Mouse (Mus musculus) T-helper 2 cell (primary cell): ENCODE measurements around the gene Dock2.

Experiments used
- in situ Hi-C: fragments of 300-600 bp; cut with MboI, MseI; formaldehyde crosslinking; loops from one replicate; pipeline ENCODE4 v1.15.1; 2025; ENCODE audit warnings: high pct_unique_total_duplicates

Gene Dock2

GRCm38 (mm10) chr11:34438429-34438828, 345.3 kb downstream of the Dock2 start:
- in situ Hi-C loops = no loop called here

DNA sequence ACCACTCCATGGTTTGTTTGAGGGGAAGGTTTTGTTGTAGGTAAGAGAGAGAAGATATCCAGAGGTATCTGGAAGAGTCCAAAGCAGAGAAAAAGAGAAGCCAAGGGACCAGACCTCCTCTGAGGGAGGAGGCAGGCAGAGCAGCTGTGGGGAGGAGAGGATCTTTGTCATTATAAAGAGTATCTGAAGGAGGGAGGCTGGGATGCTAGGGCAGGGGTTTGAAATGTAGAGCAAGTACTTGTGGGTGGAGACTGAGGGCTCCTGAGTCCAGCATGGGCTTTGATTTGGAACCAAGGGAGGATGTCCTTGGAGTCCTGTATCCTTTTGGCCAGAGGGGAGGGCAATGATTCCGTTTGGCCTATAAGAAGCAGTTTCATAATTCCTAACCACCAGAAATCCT, 346.2 kb downstream of the Dock2 start:
- in situ Hi-C loops = no loop called here

GRCm38 (mm10) chr11:34431978-34432377, 351.7 kb downstream of the Dock2 start:
- in situ Hi-C loops = no loop called here

DNA sequence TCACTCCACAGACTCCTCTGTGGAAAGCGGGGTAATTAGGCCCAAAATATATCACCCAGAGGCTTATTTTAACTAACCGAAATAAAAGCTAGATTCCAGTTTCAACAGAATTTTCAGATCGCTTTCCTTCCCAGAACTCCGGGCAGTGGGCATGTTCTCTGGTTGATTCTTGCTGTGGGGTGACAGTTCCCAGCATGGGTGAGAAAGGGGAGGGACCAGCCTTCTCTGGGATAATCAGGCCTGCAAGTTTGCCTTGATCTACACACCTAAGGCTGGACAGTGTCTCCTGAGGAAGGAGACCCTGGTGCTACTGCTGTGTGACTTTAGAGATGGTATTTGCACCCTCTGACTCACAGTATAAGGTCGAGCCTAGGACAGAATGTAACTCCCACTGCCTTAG, 352.3 kb downstream of the Dock2 start:
- in situ Hi-C loops = no loop called here

DNA sequence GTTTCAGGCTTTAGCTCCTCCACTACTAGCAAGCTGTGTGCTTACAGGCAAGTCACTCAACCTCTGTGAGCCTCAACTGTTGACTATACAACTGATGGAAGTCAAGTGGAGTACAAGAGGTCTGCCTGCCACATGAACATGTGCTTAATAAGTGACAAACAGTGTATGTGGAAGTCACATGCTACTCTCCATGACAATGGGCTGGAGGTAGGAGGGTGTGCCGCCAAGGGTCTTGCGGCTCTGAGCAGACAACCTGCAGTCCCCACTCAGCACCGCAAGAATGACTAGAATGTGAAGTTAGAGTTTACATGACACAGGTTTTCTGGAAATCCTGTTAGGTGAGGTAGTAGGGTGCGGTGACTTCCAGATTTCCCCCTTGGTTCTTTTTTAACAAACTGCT, 352.8 kb downstream of the Dock2 start:
- in situ Hi-C loops = no loop called here

DNA sequence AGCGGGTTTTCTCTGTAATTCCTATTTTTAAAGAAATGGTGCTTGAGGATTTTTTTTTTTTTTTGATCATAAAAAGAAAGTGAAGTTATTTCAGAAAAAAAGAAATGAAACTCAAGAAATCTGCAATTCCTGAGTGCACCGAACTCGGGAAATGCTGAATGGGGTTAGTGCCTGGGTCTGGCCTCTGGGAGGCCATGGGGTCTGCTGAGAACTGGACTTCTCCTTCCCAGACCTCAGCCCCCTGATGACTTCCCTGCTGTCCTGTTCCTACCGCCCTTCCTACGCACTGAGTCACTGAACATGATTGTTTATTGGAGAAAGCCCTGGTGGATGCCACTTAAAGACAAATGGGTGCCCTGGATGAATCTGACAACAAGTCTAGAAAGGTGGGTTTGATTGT, 356.5 kb downstream of the Dock2 start:
- in situ Hi-C loops = no loop called here

- in situ Hi-C loops = no loop called here
Observed at GRCm38 (mm10) chr11:34424546-34424945, 359.1 kb downstream of the Dock2 start.

GRCm38 (mm10) chr11:34421061-34421460, 362.6 kb downstream of the Dock2 start:
- in situ Hi-C loops = no loop called here

DNA sequence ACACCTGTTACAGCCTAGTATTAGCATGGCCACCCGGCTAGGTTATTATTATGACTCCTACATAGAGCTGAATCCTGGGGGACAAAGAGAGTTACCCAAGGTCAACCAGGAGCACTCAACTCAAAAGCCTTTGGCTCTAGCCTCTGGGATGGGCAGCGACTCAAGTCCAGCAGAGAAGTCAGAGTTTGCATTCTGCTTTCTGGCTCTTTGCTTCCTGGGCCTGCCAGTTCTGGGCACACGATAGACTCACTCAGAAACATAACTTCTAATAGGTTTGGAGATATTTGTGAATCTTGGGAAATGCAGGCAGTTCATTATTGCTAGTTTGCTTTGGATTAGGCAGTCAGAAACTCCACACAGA, 367.1 kb downstream of the Dock2 start:
- in situ Hi-C loops = no loop called here

DNA sequence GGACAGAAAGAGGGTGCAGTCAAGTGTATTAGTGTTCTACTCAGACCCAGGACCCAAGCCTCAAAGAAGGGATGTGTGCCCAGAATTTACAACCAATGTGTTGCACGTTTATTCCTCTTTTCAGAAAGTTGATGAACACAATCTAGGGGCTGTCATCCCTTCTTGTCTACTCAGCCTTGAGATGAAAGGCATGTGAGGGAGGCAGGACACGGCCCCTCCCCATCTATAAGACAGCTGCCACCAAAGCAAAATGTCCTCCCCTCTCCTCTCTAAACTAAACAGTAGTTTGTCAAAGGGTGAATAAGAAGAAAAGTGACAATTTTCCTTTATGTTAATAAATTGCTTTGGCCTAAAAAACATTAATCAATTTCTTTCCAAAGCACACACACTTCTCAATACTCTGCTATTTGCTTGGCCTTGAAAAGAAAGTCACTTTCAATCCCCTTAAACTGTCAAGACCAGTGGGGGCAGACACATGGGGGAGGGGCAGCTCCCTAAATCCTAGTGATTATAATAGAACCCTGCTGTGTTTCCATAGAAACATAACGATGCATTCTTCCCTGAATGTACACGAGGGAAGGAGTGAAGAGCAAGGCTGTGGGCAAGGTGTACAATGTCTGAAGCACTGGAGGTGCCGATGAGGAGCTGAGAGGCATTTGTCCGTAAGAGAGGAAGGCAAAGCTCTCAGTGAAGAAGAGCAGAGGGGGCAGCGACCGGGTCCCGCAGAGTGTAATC, 367.6 kb downstream of the Dock2 start:
- in situ Hi-C loops = no loop called here

GRCm38 (mm10) chr11:34406850-34407249, 376.8 kb downstream of the Dock2 start:
- in situ Hi-C loops = no loop called here

DNA sequence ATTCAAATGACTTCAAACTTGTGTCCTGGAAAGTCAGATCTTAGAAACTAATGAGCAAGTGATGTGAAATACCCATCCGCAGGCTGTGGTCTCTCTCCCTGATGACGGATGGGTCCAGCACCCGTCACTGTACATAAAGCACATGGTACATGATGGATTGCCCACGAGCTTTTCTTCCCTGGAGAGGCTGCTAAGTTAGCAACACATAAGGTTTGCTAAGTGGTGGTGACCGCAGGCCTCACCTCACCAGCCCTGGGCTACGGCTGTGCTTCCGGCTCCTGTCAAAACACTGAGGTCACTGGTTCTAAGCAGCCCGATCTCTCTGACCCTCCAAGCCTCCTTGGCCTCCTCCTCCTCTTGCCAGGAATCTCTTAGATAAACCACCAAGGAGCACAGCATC, 377.4 kb downstream of the Dock2 start:
- in situ Hi-C loops = no loop called here

- in situ Hi-C loops = no loop called here
Observed at GRCm38 (mm10) chr11:34405311-34405710, 378.4 kb downstream of the Dock2 start.

DNA sequence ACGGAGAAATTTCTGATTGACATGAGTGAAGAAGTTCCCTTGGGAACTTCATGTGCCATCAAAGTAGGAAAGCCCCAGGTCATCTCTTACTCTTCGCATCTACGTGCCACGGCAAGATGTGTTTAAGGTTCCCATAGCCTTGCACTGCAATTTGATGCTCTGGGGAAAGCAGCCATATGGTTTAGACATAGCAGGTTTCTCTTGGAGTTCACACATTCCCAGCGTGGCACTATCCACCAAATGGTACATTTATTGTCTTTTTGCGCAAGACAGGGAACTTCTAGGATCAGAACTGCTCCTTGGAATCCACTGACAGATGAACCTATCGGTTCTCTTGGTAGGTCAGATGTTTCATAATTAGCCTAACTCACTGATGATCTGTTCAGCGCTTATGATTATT, 382.3 kb downstream of the Dock2 start:
- in situ Hi-C loops = no loop called here

- in situ Hi-C loops = no loop called here
Observed at GRCm38 (mm10) chr11:34398555-34398954, 385.1 kb downstream of the Dock2 start.

DNA sequence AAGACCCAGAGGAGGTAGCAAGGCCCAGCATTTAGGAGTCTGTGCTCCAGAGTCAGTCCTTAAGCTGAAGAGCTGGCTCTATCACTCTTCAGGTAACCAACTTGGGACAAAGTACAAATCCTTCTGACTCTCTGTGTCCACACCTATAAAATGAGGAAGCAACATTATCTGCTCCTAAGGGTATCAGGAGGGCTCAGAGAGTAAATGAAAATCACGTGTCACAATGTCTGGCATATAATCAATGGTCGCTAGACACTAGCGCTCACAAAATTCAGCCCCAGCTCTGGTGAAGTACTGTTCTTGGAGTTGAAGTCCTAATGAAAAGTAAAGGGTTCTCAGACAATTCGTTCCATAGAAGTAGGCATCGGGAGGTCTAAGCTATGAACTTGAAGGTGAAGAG, 386.0 kb downstream of the Dock2 start:
- in situ Hi-C loops = no loop called here

DNA sequence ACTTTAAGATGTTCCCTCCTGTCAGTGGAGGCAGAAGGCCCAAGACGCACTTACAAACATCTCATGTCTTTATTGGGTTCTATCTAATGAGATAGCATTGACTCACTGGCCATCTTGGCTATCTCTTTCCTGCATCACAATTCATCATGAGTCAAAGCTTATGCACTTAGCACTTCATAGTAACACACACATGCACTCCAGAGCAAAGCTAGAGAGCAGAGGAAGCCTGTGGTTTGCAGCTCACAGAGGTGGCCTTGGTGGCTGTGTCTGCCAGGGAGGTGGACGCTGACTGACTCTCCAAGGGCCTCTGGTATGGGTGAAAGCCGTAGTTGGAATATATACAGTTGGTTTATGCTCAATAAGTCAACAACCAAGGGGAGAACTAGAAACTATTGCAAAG, 387.9 kb downstream of the Dock2 start:
- in situ Hi-C loops = no loop called here

- in situ Hi-C loops = no loop called here
Observed at GRCm38 (mm10) chr11:34392105-34392504, 391.6 kb downstream of the Dock2 start.

GRCm38 (mm10) chr11:34389261-34390116, 394.2 kb downstream of the Dock2 start:
- in situ Hi-C loops = loop anchor here (10.0 kb wide), 1 partner anchor 1025 kb away; no protein-coding TSS in a partner anchor

GRCm38 (mm10) chr11:34385001-34385688, 398.5 kb downstream of the Dock2 start:
- in situ Hi-C loops = loop anchor here (10.0 kb wide), 1 partner anchor 1030 kb away; no protein-coding TSS in a partner anchor

GRCm38 (mm10) chr11:34384178-34384577, 399.5 kb downstream of the Dock2 start:
- in situ Hi-C loops = loop anchor here (10.0 kb wide), 1 partner anchor 1031 kb away; no protein-coding TSS in a partner anchor

DNA sequence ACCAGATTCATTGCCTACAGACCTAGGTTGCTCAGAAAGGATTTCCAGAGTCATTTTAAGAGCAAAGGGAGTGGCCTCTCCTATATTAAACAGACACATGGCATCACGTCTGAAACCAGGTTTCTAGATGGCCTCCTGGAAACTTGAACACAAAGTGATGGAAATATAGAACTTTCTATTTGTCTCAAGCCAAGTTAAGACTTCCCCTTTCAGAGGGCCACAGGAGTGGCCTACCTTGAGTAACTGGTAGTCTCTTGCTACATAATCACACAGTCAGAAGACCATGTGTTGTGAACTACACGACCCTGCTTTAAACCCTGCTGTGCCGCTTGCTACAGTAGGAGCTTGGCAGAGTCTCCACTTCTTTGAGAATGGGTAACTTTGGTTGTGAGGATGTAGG, 400.2 kb downstream of the Dock2 start:
- in situ Hi-C loops = loop anchor here (10.0 kb wide), 1 partner anchor 1031 kb away; no protein-coding TSS in a partner anchor
